Mouse (Mus musculus): ENCODE measurements around the gene Matn4.
"Not testable (repeated sequence)": the region's sequence is repeated elsewhere in the genome, so short reads cannot be mapped to it uniquely, and the experiment has no call there.

- not testable (repeated sequence) for TF ChIP-seq ZC3H11A (IDR thresholded peaks at IDR 0.05; ENCODE audit: borderline replicate concordance, low read depth, low read length); CHD2 (IDR thresholded peaks at IDR 0.05; ENCODE audit: low read depth, low read length); MAFK (IDR thresholded peaks at IDR 0.05; ENCODE audit: insufficient read depth, low read depth, low read length); HCFC1 (IDR thresholded peaks at IDR 0.05; ENCODE audit: borderline replicate concordance, insufficient read depth, low read length); ZNF384 (IDR thresholded peaks at IDR 0.05; ENCODE audit: low read depth, low read length)
These were observed 57.3 kb downstream of the Matn4 start for GRCm38 (mm10) chr2:164347697-164348096.

All from ES-E14 (cell line).